Mouse (Mus musculus): ENCODE results near the gene Htr5a.

Htr5a gene

GRCm38 (mm10) chr5:27888080-27888479 lies 46.1 kb downstream of the Htr5a start:
- no peak for DNase-seq (ENCODE audit: low spot score)

GRCm38 (mm10) chr5:27895961-27896360 lies 54.0 kb downstream of the Htr5a start:
- no peak for DNase-seq (ENCODE audit: low spot score)

GRCm38 (mm10) chr5:27899756-27900155 lies 57.8 kb downstream of the Htr5a start:
- no peak for DNase-seq (ENCODE audit: low spot score)

GRCm38 (mm10) chr5:27900186-27900585 lies 58.2 kb downstream of the Htr5a start:
- DNase-seq (ENCODE audit: low spot score): no peak
